Mouse (Mus musculus): ENCODE measurements around the gene Gm5615. TPM values are rescaled to one million over a fixed set of nuclear protein-coding genes. Genes with fewer than 3 reads are reported as not detected.

Gm5615 gene
- not detected in 2 replicates for polyA plus RNA-seq (2016; fragmentation: Nextera tagmentation; extraction: Ambion mirVana)

GRCm38 (mm10) chr9:36541863-36542262, at the start of gene Gm5615:
TSS of gene Gm5615 (minus strand) at chr9:36541963.
- WGBS = 91% methylated on average over 2 of the region's 2 CpGs
- no peaks in the 10 kb centered on the region for H3K27me3 ChIP-seq (ENCODE audit: low read depth, poor library complexity, severe bottlenecking)

DNA sequence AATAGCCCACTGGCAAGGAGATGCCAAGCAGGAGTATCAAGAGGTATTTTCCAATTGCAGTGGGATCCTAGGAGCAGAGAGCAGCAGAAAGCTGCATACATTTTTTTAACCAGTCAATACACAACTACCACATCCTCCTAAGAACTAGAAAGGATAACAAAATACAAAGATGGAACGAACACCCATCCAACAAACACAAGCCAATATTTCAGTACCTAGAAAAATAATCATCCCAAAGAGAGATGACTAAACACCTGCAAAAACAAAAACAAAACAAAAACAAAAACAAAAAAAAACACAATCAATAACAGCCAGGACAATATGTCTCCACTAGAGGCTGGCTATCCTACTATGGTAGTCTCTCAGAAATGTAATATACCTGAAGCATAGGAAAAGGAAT, 40.8 kb upstream of the Gm5615 start, which contains the start of gene Gm17689:
Gm17689 (minus strand) TSS at position 101 of the 400 bp plus-strand sequence.
- Histone ChIP-seq H3K4me1 (no peaks in the 10 kb centered on the region), H3K27me3 (ENCODE audit: low read depth, poor library complexity, severe bottlenecking) (no peaks in the 10 kb centered on the region), H3K9me3 (replicated peaks) (peaks cover 2% of the 10 kb centered on the region; the same call in 1 of the 2 replicates), H3K36me3 (no peaks in the 10 kb centered on the region), H3K27ac (no peak within 1 kb of the TSS), H3K4me3 (no peak within 1 kb of the TSS)
- 73% methylated on average over 1 of the region's 1 CpGs for WGBS
- DNase-seq (ENCODE audit: low spot score) = no peak

More at GRCm38 (mm10) chr9:36541863-36542262, at the start of gene Gm5615:
- Histone ChIP-seq H3K9me3 (replicated peaks) (no peaks in the 10 kb centered on the region), H3K4me1 (no peaks in the 10 kb centered on the region), H3K27ac (no peak within 1 kb of the TSS), H3K36me3 (no peaks in the 10 kb centered on the region), H3K4me3 (no peak within 1 kb of the TSS)
- DNase-seq (ENCODE audit: low spot score) = no peak

GRCm38 (mm10) chr9:36504211-36504610, 37.6 kb downstream of the Gm5615 start:
- Histone ChIP-seq H3K27me3 (ENCODE audit: low read depth, poor library complexity, severe bottlenecking) (no peaks in the 10 kb centered on the region), H3K27ac (no peak overlapping the region), H3K36me3 (no peaks in the 10 kb centered on the region), H3K9me3 (replicated peaks) (no peaks in the 10 kb centered on the region; the same call in 1 of the 2 replicates), H3K4me3 (no peak overlapping the region), H3K4me1 (no peaks in the 10 kb centered on the region)
- WGBS = 78% methylated on average over 5 of the region's 5 CpGs
- DNase-seq (ENCODE audit: low spot score) = no peak

DNA sequence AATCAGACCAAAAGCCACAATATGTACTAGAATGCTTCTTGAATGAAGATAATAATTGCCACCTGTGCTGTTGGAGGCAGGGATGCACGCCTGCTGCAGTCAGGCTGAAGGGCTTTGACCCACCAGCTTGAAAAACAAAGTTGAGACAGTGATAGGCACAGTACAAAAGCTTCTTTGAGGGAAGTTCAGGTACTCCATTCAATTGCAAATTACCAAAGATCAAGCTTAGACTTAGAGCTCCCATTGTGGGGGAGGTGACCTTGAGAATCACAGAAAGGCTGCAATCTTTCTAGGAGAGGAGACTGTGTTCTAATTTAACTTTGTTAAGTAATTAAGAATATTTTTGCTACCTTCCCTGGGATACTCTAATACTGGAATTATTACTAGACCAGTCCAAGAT, 45.9 kb downstream of the Gm5615 start:
- no peak overlapping the region for H3K27ac ChIP-seq
- WGBS = 68% methylated on average over 1 of the region's 1 CpGs
- no peaks in the 10 kb centered on the region for H3K4me1 ChIP-seq
- 0 out of 2 replicates have a peak, but pooled peaks cover 2% of the 10 kb centered on the region for H3K9me3 ChIP-seq (replicated peaks)
- no peaks in the 10 kb centered on the region for H3K27me3 ChIP-seq (ENCODE audit: low read depth, poor library complexity, severe bottlenecking)
- no peaks in the 10 kb centered on the region for H3K36me3 ChIP-seq
- H3K4me3 ChIP-seq = no peak overlapping the region
- no peak for DNase-seq (ENCODE audit: low spot score)

- 87% methylated on average over 4 of the region's 4 CpGs for WGBS
- Histone ChIP-seq H3K4me3 (no peak overlapping the region), H3K27ac (no peak overlapping the region), H3K9me3 (replicated peaks) (0 out of 2 replicates have a peak, but pooled peaks cover 2% of the 10 kb centered on the region), H3K36me3 (no peaks in the 10 kb centered on the region), H3K4me1 (no peaks in the 10 kb centered on the region), H3K27me3 (ENCODE audit: low read depth, poor library complexity, severe bottlenecking) (no peaks in the 10 kb centered on the region)
- no peak for DNase-seq (ENCODE audit: low spot score)
Observed at GRCm38 (mm10) chr9:36494501-36495220, 47.1 kb downstream of the Gm5615 start.

Other genes with a start within 250 kb of the Gm5615 start
- gene Gm7257, start 110.1 kb downstream of the Gm5615 start, polyA plus RNA-seq (2016; fragmentation: Nextera tagmentation; extraction: Ambion mirVana) = not detected in 2 replicates
- gene Gm9513, start 66.3 kb downstream of the Gm5615 start, polyA plus RNA-seq (2016; fragmentation: Nextera tagmentation; extraction: Ambion mirVana) = not detected in 2 replicates
- gene Gm17689, start 40.7 kb upstream of the Gm5615 start, polyA plus RNA-seq (2016; fragmentation: Nextera tagmentation; extraction: Ambion mirVana) = not detected in 2 replicates
- gene A630095E13Rik, start 101.4 kb upstream of the Gm5615 start, polyA plus RNA-seq (2016; fragmentation: Nextera tagmentation; extraction: Ambion mirVana) = not detected in 2 replicates
- gene Acrv1, start 151.3 kb upstream of the Gm5615 start, polyA plus RNA-seq (2016; fragmentation: Nextera tagmentation; extraction: Ambion mirVana) = not detected in 2 replicates
- 55.4 and 64.2 TPM in 2 replicates for gene Chek1, start 185.1 kb upstream of the Gm5615 start, polyA plus RNA-seq (2016; fragmentation: Nextera tagmentation; extraction: Ambion mirVana)
- 169 and 198 TPM in 2 replicates for gene Stt3a, start 225.7 kb upstream of the Gm5615 start, polyA plus RNA-seq (2016; fragmentation: Nextera tagmentation; extraction: Ambion mirVana)

All from limb, embryonic 10.5 days (tissue).